Mouse (Mus musculus) embryonic fibroblast, embryonic 13.5 days (primary cell): ENCODE measurements at regions not wholly inside any gene's neighbourhood (a gene's known extent, or its start where the extent isn't known, plus 50 kb on each side); places are given as distances from the start of the nearest gene placed in this dataset.

Source experiments
- CTCF ChIP-seq: IDR thresholded peaks from 2 replicates; pipeline ENCODE4 v1.5.1; 2011; ENCODE audit warnings: mild to moderate bottlenecking, control low read depth, low read length, moderate library complexity, borderline replicate concordance; ENCODE audit not compliant: insufficient read depth
- POLR2A ChIP-seq: IDR thresholded peaks from 2 replicates; pipeline ENCODE4 v1.6.1; 2011; ENCODE audit warnings: low read depth, mild to moderate bottlenecking, control low read depth, low read length, moderate library complexity

GRCm38 (mm10) chr6:81733527-81733926 lies 189.9 kb upstream of the Gcfc2 start:
- TF ChIP-seq CTCF (no peak), POLR2A (no peak)
